Mouse (Mus musculus) heart, adult 2 months (tissue): ENCODE measurements at regions not wholly inside any gene's neighbourhood (a gene's known extent, or its start where the extent isn't known, plus 50 kb on each side); places are given as distances from the start of the nearest gene placed in this dataset.

Experiments used
- CTCF ChIP-seq: fragments of 200-600 bp; IDR thresholded peaks from 2 replicates; pipeline ENCODE4 v1.8.1; 2022; ENCODE audit warnings: antibody characterized with exemption, mild to moderate bottlenecking, moderate library complexity
- EP300 ChIP-seq: fragments of 200-500 bp; IDR thresholded peaks from 2 replicates; pipeline ENCODE4 v1.6.1; 2011; ENCODE audit warnings: low read depth, low read length, control low read depth; ENCODE audit not compliant: insufficient read depth
- POLR2A ChIP-seq: fragments of 200-500 bp; IDR thresholded peaks from 2 replicates; pipeline ENCODE4 v1.6.1; 2011; ENCODE audit warnings: mild to moderate bottlenecking, low read depth, low read length, control low read depth; ENCODE audit not compliant: insufficient read depth

DNA sequence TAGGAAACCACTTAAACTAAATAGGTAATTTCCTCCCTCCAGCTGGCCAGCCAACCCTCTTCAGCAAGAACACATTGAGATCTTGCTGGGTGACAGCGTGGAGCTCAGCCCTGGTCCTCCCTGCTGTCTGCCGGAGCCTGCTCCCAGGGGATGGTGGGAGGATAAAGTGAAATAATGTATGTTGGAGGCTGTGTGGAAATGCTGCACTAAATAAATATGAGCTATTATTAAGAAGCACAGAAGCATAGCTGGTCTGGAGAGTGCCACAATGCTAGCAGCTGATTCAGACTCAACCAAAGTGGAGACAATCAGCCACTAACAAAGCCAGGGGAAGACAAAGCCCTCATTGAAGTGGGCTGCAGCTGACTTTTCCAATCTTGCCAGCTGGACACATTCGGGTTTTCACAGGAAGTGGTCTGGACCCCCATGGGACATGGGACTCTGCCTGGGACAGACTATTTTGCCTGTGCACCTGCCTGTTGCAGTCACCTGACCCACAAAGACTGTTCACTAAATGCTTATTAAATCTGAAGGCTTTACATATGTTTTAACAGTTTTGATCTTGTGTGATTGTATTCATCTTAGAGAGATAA, 248.3 kb downstream of the Emp1 start:
- TF ChIP-seq CTCF (no peak), POLR2A (no peak), EP300 (no peak)
